Comparison of ENCODE assay signal across 8 mouse cellular contexts in the genomic region with DNA sequence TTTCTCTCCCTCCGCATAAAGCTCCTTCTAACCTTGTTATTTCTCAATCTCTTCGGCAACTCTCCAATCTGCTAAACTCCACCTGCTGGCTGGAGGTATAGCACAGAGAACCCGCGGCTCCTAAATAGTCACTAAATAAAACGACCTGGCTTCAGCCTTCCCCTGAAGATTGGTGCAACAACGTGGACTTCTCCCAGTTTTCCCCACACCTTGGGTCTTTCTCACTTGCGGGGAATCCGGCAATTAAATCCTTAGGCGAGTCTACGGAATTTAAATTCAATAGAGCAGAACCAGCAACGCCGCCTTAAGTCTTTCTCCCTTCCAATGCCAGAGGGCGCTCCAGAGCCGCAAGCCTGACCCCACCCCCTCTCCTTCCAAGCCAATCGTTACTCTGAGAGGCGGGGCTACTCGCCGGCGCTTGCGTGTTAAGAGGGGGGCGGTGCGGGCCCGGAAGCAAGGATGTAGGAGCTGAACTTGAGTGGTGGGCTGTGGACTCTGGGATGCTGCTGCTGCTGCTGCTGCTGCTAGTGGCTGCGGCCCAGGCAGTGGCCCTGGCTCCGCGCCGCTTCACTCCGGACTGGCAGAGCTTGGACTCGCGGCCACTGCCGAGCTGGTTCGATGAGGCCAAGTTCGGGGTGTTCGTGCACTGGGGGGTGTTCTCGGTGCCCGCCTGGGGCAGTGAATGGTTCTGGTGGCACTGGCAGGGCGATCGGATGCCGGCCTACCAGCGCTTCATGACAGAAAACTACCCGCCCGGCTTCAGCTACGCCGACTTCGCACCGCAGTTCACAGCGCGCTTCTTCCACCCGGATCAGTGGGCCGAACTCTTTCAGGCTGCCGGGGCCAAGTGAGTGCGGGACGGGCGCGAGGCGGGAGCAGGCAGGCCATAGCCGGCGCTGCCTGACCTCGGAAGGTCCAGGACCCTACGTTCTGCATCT. TPM values are rescaled to one million over a fixed set of nuclear protein-coding genes. Genes with fewer than 3 reads are reported as not detected.
DNase-seq lines count a peak whose midpoint lies in the region; ATAC-seq and TF ChIP-seq lines count a peak whose summit lies in the region.

Gene Fuca1, plus strand, starts transcription at position 432 of the 938 bp plus-strand sequence.

- no peaks in the 10 kb centered on the region for H3K9me3 ChIP-seq in ES-E14 (ENCODE audit: control insufficient read depth, insufficient read depth, low read depth, low read length)
- H3K9me3 ChIP-seq in forebrain, embryonic 15.5 days = no peaks in the 10 kb centered on the region

- H3K27ac ChIP-seq in ES-E14 (ENCODE audit: insufficient read depth, low read depth, low read length, poor library complexity, severe bottlenecking) = no peak within 1 kb of the TSS
- H3K27ac ChIP-seq in forebrain, embryonic 15.5 days (replicated peaks) = peak within 1 kb of the TSS; percentile 86

- peak within 1 kb of the TSS; percentile 90 for H3K4me2 ChIP-seq in forebrain, embryonic 15.5 days (replicated peaks)

- TF ChIP-seq POLR2A in lung, adult 2 months (IDR thresholded peaks at IDR 0.05; ENCODE audit: borderline replicate concordance, extremely low read depth, low read depth, low read length) = peak; percentile 69; the same call in 1 of the 2 replicates

- H3K27me3 ChIP-seq in forebrain, embryonic 15.5 days = no peaks in the 10 kb centered on the region

- peak; percentile 57 for TF ChIP-seq CTCF in lung, adult 2 months (IDR thresholded peaks at IDR 0.05; ENCODE audit: insufficient read depth, low read length)

- intact Hi-C loops in heart, postnatal 25 days (cut with DNase I) = loop anchor here (1.0 to 10.0 kb wide), 3 partner anchors 22 to 216 kb away; no protein-coding TSS in a partner anchor

- H3K4me1 ChIP-seq in ES-E14 (ENCODE audit: control insufficient read depth in 2 of 2, insufficient read depth in 2 of 2, low read length in 2 of 2, poor library complexity in 1 of 2) = peaks cover 2 to 6% of the 10 kb centered on the region in 2 experiments; a peak in 3 of 4 replicates
- peaks cover 10% of the 10 kb centered on the region for H3K4me1 ChIP-seq in forebrain, embryonic 15.5 days
- peaks cover 8% of the 10 kb centered on the region; the same call in 1 of the 2 replicates for H3K4me1 ChIP-seq in lung, adult 2 months (ENCODE audit: control insufficient read depth, insufficient read depth, low read length)

- in situ Hi-C loops in ES-E14 (cut with MboI; ENCODE audit: low sequenced_read_pairs in 2 of 2, unreplicated experiment in 2 of 2) = no loop called here

- WGBS in forebrain, embryonic 15.5 days = 2% methylated on average over 60 of the region's 60 CpGs
- under 1% methylated on average over 60 of the region's 60 CpGs for WGBS in lung, adult 2 months

- peak; percentile 99 for DNase-seq in ES-E14 (ENCODE audit: low read depth, low spot score)
- DNase-seq in cerebellum, adult 11-12 months = peak; percentile 91
- peak; percentile 90 for DNase-seq in heart, postnatal 25 days (ENCODE audit: low spot score)
- DNase-seq in layer of hippocampus, adult 18-20 months (ENCODE audit: low spot score in 2 of 2) = peak; percentile 94 to 98
- DNase-seq in lung, adult 2 months = peak; percentile 96
- peak; percentile 92 to 95 for DNase-seq in thymus, adult 18-20 months

- H3K36me3 ChIP-seq in ES-E14 (ENCODE audit: control insufficient read depth, insufficient read depth, low read length, poor library complexity, severe bottlenecking) = peaks cover 7% of the 10 kb centered on the region; the same call in 1 of the 2 replicates
- H3K36me3 ChIP-seq in forebrain, embryonic 15.5 days = peaks cover 6% of the 10 kb centered on the region; the same call in 1 of the 2 replicates

- H3K9ac ChIP-seq in ES-E14 (ENCODE audit: insufficient read depth, low read depth, low read length, poor library complexity, severe bottlenecking) = peak within 1 kb of the TSS; percentile 86
- peak within 1 kb of the TSS; percentile 85 for H3K9ac ChIP-seq in forebrain, embryonic 15.5 days (replicated peaks)

- peak within 1 kb of the TSS; percentile 93 to 98 for H3K4me3 ChIP-seq in ES-E14 (ENCODE audit: insufficient read depth in 1 of 2, low read depth in 1 of 2, low read length in 2 of 2, poor library complexity in 1 of 2, severe bottlenecking in 1 of 2)
- peak within 1 kb of the TSS; percentile 91 for H3K4me3 ChIP-seq in forebrain, embryonic 15.5 days
- H3K4me3 ChIP-seq in lung, adult 2 months (replicated peaks; ENCODE audit: extremely low read depth, low read depth, low read length) = peak within 1 kb of the TSS; percentile 65

- peak; percentile 99 for ATAC-seq in forebrain, embryonic 15.5 days (replicated peaks)
- ATAC-seq in neutrophil, adult 5-6 weeks (ENCODE audit: extremely low read depth, insufficient number of reproducible peaks, low FRiP score, poor library complexity, severe bottlenecking) = peak; percentile 90

TF ChIP-seq in ES-E14, 5 proteins besides CTCF, POLR2A, EP300 and RAD21:
- TF ChIP-seq ZC3H11A (IDR thresholded peaks at IDR 0.05; ENCODE audit: borderline replicate concordance, low read depth, low read length) (no peak), HCFC1 (IDR thresholded peaks at IDR 0.05; ENCODE audit: borderline replicate concordance, insufficient read depth, low read length) (no peak), MAFK (IDR thresholded peaks at IDR 0.05; ENCODE audit: insufficient read depth, low read depth, low read length) (no peak), ZNF384 (IDR thresholded peaks at IDR 0.05; ENCODE audit: low read depth, low read length) (no peak), CHD2 (IDR thresholded peaks at IDR 0.05; ENCODE audit: low read depth, low read length) (no peak)

RNA-seq across cellular contexts. Expression of gene Fuca1, which starts in this region (rescaled TPM):
- 69.8 and 124 TPM in 2 replicates for total RNA-seq in ES-E14 (2012; rRNA removed)
- polyA plus RNA-seq in forebrain, embryonic 15.5 days (2015; fragmentation: Nextera tagmentation; extraction: Ambion mirVana) = 50.9 and 56.7 TPM in 2 replicates
- total RNA-seq in heart, postnatal 25 days (2021) = 10 to 100 TPM; 27.4 to 29.0 TPM
- total RNA-seq in layer of hippocampus, adult 18-20 months (2021) = 10 to 100 TPM; 44.2 to 47.1 TPM
- 51.5 and 64.0 TPM in 2 replicates for polyA plus RNA-seq in lung, adult 2 months (2012; rRNA removed)
- 366 and 368 TPM in 2 replicates for total RNA-seq in neutrophil, adult 5-6 weeks (2017)
